Mouse (Mus musculus): ENCODE measurements at regions not wholly inside any gene's neighbourhood (a gene's known extent, or its start where the extent isn't known, plus 50 kb on each side); places are given as distances from the start of the nearest gene placed in this dataset.

- DNase-seq (ENCODE audit: extremely low spot score, low read depth, low spot score), result peak; percentile 31
Measured at GRCm38 (mm10) chr12:92292460-92293340, 443.7 kb upstream of the Sel1l start.

DNA sequence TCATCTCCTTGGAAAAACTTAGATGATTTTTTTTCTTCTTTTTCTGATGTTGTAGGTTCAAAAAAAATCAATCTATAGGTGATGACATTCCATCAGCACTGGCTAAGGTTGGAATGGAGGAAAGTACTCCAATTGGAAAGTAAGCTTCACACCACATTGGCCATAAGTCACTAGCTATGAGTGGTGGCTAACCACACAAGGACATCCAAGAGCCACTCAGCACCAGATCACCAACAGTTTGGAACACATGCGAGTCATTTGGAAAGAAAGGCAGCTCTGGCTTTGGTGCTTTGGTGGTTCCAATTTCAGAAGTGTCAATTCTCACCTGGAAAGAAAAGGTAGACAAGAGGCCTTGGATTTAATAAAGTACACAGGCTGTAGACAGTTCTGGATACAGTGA, 442.5 kb upstream of the Sel1l start:
- DNase-seq (ENCODE audit: extremely low spot score, low read depth, low spot score), result no peak

GRCm38 (mm10) chr12:92285511-92285910, 436.6 kb upstream of the Sel1l start:
- no peak for DNase-seq (ENCODE audit: extremely low spot score, low read depth, low spot score)

- DNase-seq (ENCODE audit: extremely low spot score, low read depth, low spot score), result no peak
Measured at GRCm38 (mm10) chr12:92280470-92280869, 431.5 kb upstream of the Sel1l start.

- DNase-seq (ENCODE audit: extremely low spot score, low read depth, low spot score), result no peak
Measured at GRCm38 (mm10) chr12:92251962-92252361, 403.0 kb upstream of the Sel1l start.

DNA sequence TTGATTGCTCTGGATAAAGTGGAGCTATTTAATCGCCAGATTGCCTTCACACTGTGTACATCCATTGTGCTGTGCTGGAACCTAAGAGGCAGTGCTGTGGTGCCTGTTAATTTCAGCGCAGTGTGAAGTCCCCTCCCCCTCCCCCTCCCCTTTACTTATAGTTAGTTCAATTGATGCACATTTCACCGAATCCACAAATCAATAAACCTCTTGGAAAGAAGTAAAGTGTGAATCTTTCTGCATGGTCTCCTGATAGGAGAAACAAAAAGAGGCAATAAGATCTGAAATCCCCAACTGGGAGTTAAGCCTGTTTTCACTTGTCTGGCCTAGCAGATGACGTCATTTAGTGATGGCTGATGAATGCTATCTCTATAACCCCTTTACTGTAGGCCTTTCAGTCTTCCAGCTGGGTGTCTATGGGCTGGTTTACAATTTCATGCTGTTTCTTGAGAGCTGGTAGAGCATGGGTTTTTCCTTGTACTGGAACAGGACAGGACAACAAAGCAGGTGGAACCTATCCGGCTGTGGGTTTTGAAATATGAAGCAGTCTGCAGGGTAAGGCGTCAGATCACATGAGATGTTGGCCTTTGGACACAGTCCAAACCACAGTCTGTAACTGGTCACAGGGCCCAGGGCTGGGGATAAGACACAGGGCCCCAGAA, 398.0 kb upstream of the Sel1l start:
- DNase-seq (ENCODE audit: extremely low spot score, low read depth, low spot score), result no peak

- no peak for DNase-seq (ENCODE audit: extremely low spot score, low read depth, low spot score)
Measured at GRCm38 (mm10) chr12:92239956-92240699, 391.2 kb upstream of the Sel1l start.

GRCm38 (mm10) chr12:92233650-92234408, 384.9 kb upstream of the Sel1l start:
- DNase-seq (ENCODE audit: extremely low spot score, low read depth, low spot score), result no peak

DNA sequence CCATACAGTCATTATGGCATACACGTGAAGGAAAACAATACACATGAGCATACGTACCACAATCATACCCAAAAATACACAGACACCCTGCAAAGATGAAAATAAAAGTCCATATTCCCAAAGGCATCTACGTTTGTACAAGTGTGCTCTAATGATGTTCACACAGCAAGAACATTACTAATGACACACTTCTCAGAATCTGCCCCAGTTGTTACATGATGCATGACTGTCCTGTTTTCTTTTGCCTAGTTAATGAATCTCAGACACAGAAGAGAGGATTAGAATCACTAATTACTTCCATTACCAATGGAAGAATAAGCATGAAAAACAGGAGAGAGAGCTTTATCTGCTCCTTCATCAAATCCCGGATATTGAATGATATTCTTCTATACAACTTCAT, 379.6 kb upstream of the Sel1l start:
- no peak for DNase-seq (ENCODE audit: extremely low spot score, low read depth, low spot score)

DNA sequence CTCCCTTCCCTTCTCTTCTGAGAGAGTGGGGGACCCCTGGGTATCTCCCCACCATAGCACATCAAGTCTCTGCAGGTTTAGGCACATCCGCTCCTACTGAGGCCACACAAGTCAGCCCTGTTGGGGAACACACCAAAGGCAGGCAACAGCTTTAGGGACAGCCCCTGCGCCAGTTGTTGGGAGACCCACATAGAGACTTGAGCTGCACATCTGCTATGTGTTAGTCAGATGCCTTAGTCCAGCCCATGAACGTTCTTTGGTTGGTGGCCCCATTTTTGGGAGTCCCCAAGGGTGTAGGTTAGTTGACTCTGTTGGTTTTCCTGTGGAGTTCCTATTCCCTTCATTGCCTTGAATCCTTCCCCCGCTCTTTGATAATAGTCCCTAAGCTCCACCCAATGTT, 354.4 kb upstream of the Sel1l start:
- DNase-seq (ENCODE audit: extremely low spot score, low read depth, low spot score), result no peak

GRCm38 (mm10) chr12:92200602-92201001, 351.6 kb upstream of the Sel1l start:
- no peak for DNase-seq (ENCODE audit: extremely low spot score, low read depth, low spot score)

DNA sequence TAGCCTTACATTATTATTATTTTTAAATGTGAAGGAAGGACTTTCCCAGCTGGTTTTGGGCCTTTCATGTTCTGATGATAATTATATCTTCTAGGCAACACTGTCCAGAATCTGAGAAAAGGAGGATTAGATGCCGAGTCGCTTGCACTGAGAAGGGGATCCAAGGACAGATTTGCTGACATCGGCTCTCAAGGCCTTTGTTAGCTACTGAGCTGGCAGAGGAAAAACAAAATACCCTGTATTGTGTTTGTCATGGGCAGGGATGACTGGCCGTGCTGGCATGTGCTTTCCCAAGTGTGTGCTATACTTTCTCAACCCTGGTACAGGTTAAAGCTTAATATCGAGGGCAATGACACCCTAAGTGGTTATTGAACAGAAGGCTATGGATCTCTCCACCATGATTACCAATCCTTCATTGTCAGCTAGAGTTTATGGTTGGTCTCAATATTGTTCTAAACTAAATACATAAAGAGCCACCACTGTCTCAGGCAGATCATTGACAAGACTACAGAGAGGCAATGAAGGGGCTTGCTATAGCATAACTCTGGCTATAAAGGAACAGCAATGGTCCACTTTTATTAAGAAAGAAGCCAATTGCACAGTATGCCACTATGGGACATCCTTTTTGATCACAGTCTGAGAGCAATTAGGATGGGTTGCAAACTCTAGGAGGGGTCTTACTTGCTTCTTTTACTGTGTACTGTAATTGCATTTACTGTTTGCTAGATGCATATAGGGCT, 350.0 kb upstream of the Sel1l start:
- DNase-seq (ENCODE audit: extremely low spot score, low read depth, low spot score), result no peak

GRCm38 (mm10) chr12:92193934-92194685, 345.2 kb upstream of the Sel1l start:
- no peak for DNase-seq (ENCODE audit: extremely low spot score, low read depth, low spot score)

DNA sequence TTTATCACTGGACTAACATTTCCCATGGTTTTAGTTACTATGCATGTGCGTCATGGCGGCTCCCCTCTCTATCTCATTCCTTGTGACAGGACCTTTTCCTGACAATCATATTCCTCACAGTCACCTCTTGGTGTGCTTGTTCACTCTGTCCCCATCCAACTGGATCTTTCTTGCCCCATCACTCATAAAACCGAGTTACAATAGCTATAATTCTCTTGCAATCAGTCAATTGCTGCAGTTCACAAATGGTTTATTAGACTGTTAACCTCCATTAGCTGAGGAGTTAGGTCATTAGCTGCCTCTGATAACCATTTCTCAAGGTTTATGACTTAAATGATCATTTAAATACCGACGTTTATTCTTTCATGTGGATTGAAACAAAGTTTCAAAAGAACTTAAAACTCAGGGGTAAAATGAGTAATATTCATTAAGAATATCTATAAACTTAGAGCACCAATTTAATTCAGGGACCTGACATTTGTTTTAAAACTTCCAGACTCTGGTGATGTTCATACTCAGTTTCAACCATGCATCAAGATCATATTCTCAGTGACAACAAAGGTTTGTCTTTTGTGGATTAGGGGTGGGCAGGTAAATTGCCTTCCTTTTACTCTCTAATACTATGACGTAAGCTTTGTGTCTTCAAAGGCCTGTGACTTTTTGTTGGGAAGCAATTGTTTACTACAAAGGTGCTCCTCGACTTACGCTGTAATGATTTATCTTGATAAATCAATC, 344.4 kb upstream of the Sel1l start:
- DNase-seq (ENCODE audit: extremely low spot score, low read depth, low spot score), result no peak

DNA sequence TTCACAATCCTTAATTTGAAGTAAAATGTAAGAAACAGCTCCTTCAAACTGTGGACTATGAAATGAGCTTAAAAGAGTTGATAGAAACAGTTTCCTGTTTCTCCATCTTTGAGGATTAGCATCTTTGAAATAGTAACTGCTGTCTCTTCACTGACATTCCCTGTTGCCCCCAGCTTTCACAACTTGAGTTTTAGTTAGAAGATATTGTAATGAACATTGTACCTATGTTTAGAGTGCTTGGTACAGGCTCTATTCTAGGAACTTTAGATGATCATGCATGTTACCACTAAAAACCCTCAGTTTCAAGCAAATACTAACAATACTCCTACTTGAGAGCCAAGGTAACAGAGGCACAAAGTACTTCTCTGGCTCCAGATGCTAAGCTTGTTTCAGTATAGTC, 340.1 kb upstream of the Sel1l start:
- DNase-seq (ENCODE audit: extremely low spot score, low read depth, low spot score), result no peak

- DNase-seq (ENCODE audit: extremely low spot score, low read depth, low spot score), result no peak
Measured at GRCm38 (mm10) chr12:92187133-92187482, 338.2 kb upstream of the Sel1l start.

- DNase-seq (ENCODE audit: extremely low spot score, low read depth, low spot score), result no peak
Measured at GRCm38 (mm10) chr12:92186448-92187132, 337.6 kb upstream of the Sel1l start.

DNA sequence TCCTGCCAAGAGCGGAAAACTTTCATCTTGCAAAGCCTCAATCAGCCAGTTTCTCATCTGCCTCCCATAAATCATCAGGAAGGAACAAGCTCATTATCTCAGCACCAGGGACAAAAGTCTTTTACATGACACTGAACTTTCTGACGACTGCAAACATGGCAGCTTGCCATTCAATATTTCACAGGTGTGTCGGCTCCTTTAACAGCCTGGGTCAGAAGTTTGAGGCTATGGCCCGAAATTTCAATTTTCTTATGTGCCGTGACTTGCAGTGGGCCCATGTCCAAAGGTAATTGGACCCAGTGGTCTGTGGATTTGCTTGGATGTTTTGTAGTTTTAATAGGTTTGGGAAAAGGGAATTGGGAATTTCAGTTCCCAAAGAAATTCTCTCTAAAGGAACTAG, 330.3 kb upstream of the Sel1l start:
- no peak for DNase-seq (ENCODE audit: extremely low spot score, low read depth, low spot score)

All from hindlimb bud, embryonic 11.5 days (tissue).